Mouse (Mus musculus) erythroid progenitor cell, adult 5-6 weeks (primary cell): Measurements from ENCODE around the gene Mast4. TPM values are rescaled to one million over a fixed set of nuclear protein-coding genes. Genes with fewer than 3 reads are reported as not detected.

Experiments used
- ATAC-seq: replicated peaks from 2 replicates; pipeline ENCODE4 v1.8.0; 2016; ENCODE audit warnings: moderate number of reproducible peaks, mild to moderate bottlenecking, moderate TSS enrichment, inconsistent platforms; ENCODE audit not compliant: poor library complexity, low FRiP score, severe bottlenecking
- total RNA-seq, 2 experiments: library from RNA; stranded (forward) in 1 of 2; stranded (reverse) in 1 of 2; fragments of 150-400 nt in 1 of 2; fragments of 186-747, 209-891 nt in 1 of 2; gene quantifications; 2 replicates each; pipeline versions ENCODE4 v1.2.3 to v1.2.4; 2015 to 2017; ENCODE audit warnings: low replicate concordance in 2 of 2

Mast4 gene
- total RNA-seq, 2 experiments from 2014 or later = 2.5 to 5.5 TPM

- ATAC-seq = no peak
Measured at GRCm38 (mm10) chr13:102783531-102784310, 550.6 kb downstream of the Mast4 start.

- ATAC-seq = no peak
Measured at GRCm38 (mm10) chr13:102779275-102779674, 555.0 kb downstream of the Mast4 start.

- no peak for ATAC-seq
Measured at GRCm38 (mm10) chr13:102778859-102779258, 555.4 kb downstream of the Mast4 start.

GRCm38 (mm10) chr13:102775506-102775905 lies 558.8 kb downstream of the Mast4 start:
- ATAC-seq = no peak

GRCm38 (mm10) chr13:102774786-102775201 lies 559.5 kb downstream of the Mast4 start:
- no peak for ATAC-seq

- no peak for ATAC-seq
Measured at GRCm38 (mm10) chr13:102773169-102773568, 561.1 kb downstream of the Mast4 start.

GRCm38 (mm10) chr13:102770194-102770593 lies 564.1 kb downstream of the Mast4 start:
- ATAC-seq = no peak

- ATAC-seq = no peak
Measured at GRCm38 (mm10) chr13:102768512-102768911, 565.8 kb downstream of the Mast4 start.

GRCm38 (mm10) chr13:102767110-102767509 lies 567.2 kb downstream of the Mast4 start:
- no peak for ATAC-seq

GRCm38 (mm10) chr13:102765216-102765615 lies 569.1 kb downstream of the Mast4 start:
- ATAC-seq = no peak

- ATAC-seq = no peak
Measured at GRCm38 (mm10) chr13:102764218-102764617, 570.1 kb downstream of the Mast4 start.

- ATAC-seq = no peak
Measured at GRCm38 (mm10) chr13:102762203-102762602, 572.1 kb downstream of the Mast4 start.

- ATAC-seq = no peak
Measured at GRCm38 (mm10) chr13:102761410-102761809, 572.9 kb downstream of the Mast4 start.

GRCm38 (mm10) chr13:102758021-102758420 lies 576.3 kb downstream of the Mast4 start:
- ATAC-seq = no peak

GRCm38 (mm10) chr13:102756071-102756470 lies 578.2 kb downstream of the Mast4 start:
- no peak for ATAC-seq

GRCm38 (mm10) chr13:102755124-102755523 lies 579.2 kb downstream of the Mast4 start:
- ATAC-seq = no peak

GRCm38 (mm10) chr13:102753714-102754556 lies 580.4 kb downstream of the Mast4 start:
- peak; percentile 82 for ATAC-seq

GRCm38 (mm10) chr13:102749891-102750290 lies 584.4 kb downstream of the Mast4 start:
- ATAC-seq = no peak

- no peak for ATAC-seq
Measured at GRCm38 (mm10) chr13:102749194-102749593, 585.1 kb downstream of the Mast4 start.

GRCm38 (mm10) chr13:102746803-102747561 lies 587.3 kb downstream of the Mast4 start:
- no peak for ATAC-seq
